In the genomic region with DNA sequence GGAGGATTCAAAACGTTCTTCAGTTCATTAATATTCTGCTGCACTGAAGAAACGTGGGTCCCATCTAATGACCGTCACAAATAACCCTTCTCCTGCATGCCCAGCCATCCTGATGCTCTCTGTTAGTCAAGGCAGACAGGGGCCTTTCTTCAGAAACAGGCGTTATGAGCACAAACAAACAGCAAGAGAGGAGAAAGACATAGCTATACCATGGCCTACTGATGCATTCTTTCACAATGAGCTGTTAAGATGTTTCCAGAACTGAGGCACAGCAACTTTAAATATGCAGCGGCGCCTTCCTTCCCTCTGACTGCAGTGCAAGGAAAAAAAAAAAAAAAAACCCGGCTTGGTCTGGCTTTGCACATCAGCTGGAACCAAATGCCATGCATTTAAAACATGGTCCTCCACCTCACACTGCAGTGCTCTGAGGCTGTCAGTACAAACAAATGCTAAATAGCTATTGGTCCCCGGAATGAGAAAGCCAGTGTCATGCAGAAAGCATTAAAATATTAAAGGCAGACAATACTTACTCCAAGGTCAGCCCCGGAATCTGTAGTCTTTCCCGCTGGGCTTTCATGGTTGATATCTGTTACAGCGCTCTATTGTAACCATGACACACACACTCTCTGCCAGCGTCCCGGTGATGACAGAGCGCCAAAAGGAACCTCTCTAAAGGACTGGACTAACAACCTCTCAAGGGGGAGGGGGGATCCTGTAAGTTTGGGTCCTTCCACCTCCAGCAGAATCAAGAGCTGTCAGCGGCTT, we compare ENCODE assay signal across 8 mouse cellular contexts.
A peak's percentile ranks its signal among the peaks of the same experiment; 100 is the strongest.
DNase-seq lines count a peak whose midpoint lies in the region; ATAC-seq lines count a peak whose summit lies in the region.

No protein-coding gene starts in this region.

- WGBS in heart, embryonic 11.5 days (ENCODE audit: insufficient replicate concordance), result 3% methylated on average over 15 of the region's 15 CpGs
- 0% methylated on average over 15 of the region's 15 CpGs for WGBS in midbrain, embryonic 16.5 days

- peak; percentile 78 for ATAC-seq in heart, embryonic 11.5 days (replicated peaks; ENCODE audit: insufficient number of reproducible peaks, low FRiP score, low TSS enrichment)
- ATAC-seq in midbrain, embryonic 16.5 days, result peak; percentile 91

- H3K9me3 ChIP-seq in heart, embryonic 11.5 days (replicated peaks; ENCODE audit: control insufficient read depth, low read length), result no peaks in the 10 kb centered on the region
- H3K9me3 ChIP-seq in midbrain, embryonic 16.5 days (replicated peaks; ENCODE audit: control insufficient read depth, low read length, poor library complexity, severe bottlenecking), result no peaks in the 10 kb centered on the region

- DNase-seq in cerebellum, postnatal 10 days, result peak; percentile 41 to 44
- no peak for DNase-seq in cerebellum, postnatal 36 days
- peak; percentile 25 for DNase-seq in adrenal gland, postnatal 10 days
- peak; percentile 13 for DNase-seq in kidney, postnatal 10 days
- DNase-seq in MN1 (ENCODE audit: low spot score), result no peak
- DNase-seq in testis, postnatal 10 days (ENCODE audit: low spot score), result no peak

- H3K4me2 ChIP-seq in heart, embryonic 11.5 days, result peak overlapping the region; percentile 60
- peak overlapping the region; percentile 66 for H3K4me2 ChIP-seq in midbrain, embryonic 16.5 days (ENCODE audit: low read length)

- H3K27me3 ChIP-seq in heart, embryonic 11.5 days (ENCODE audit: control insufficient read depth, insufficient read depth, low read length), result no peaks in the 10 kb centered on the region
- no peaks in the 10 kb centered on the region for H3K27me3 ChIP-seq in midbrain, embryonic 16.5 days (ENCODE audit: control insufficient read depth, insufficient read depth, low read depth, low read length)

- H3K4me3 ChIP-seq in heart, embryonic 11.5 days (ENCODE audit: low read depth, low read length), result peak overlapping the region; percentile 40
- H3K4me3 ChIP-seq in midbrain, embryonic 16.5 days (ENCODE audit: low read depth, low read length), result peak overlapping the region; percentile 45

- H3K4me1 ChIP-seq in heart, embryonic 11.5 days (ENCODE audit: control insufficient read depth, insufficient read depth, low read length), result peaks cover 25% of the 10 kb centered on the region
- peaks cover 16% of the 10 kb centered on the region for H3K4me1 ChIP-seq in midbrain, embryonic 16.5 days (ENCODE audit: control insufficient read depth, insufficient read depth, low read length)

- no peaks in the 10 kb centered on the region for H3K36me3 ChIP-seq in heart, embryonic 11.5 days (ENCODE audit: control insufficient read depth, insufficient read depth, low read length)
- H3K36me3 ChIP-seq in midbrain, embryonic 16.5 days (ENCODE audit: control insufficient read depth, insufficient read depth, low read length), result no peaks in the 10 kb centered on the region

- peak overlapping the region; percentile 95 for H3K27ac ChIP-seq in heart, embryonic 11.5 days (ENCODE audit: low read depth, low read length)
- H3K27ac ChIP-seq in midbrain, embryonic 16.5 days (ENCODE audit: low read length), result peak overlapping the region; percentile 80

- H3K9ac ChIP-seq in heart, embryonic 11.5 days (ENCODE audit: low read depth, low read length), result peak overlapping the region; percentile 76
- peak overlapping the region; percentile 53 for H3K9ac ChIP-seq in midbrain, embryonic 16.5 days (ENCODE audit: low read depth, low read length)

Comparison
In these comparisons a context has a peak if more than half of its experiments do, and no peak if none do; other contexts are left out.
1. DNase-seq: peak in cerebellum, postnatal 10 days (2 of 2), adrenal gland, postnatal 10 days (single experiment) and kidney, postnatal 10 days (single experiment); none in cerebellum, postnatal 36 days (0 of 2), MN1 (single experiment) and testis, postnatal 10 days (single experiment).